Mouse (Mus musculus) limb, embryonic 13.5 days (tissue): ENCODE data around the gene Riox1. TPM values are rescaled to one million over a fixed set of nuclear protein-coding genes. Genes with fewer than 3 reads are reported as not detected.
A peak's percentile ranks its signal among the peaks of the same experiment; 100 is the strongest.
"Not testable (repeated sequence)": the region's sequence is repeated elsewhere in the genome, so short reads cannot be mapped to it uniquely, and the experiment has no call there.

ENCODE experiments used
- ATAC-seq: fragments of 200-750 bp; cut with Nextera tagmentation; 2 replicates; pipeline ENCODE4 v1.8.0; 2017; ENCODE audit warnings: low read depth, moderate number of reproducible peaks, moderate TSS enrichment; ENCODE audit not compliant: low FRiP score
- H3K27ac ChIP-seq: fragments of 300-500 bp; sonication (generic); 2 replicates; pipeline ENCODE4 v1.5.1; 2015; ENCODE audit warnings: inconsistent platforms, mild to moderate bottlenecking, moderate library complexity
- H3K27me3 ChIP-seq: fragments of 300-500 bp; sonication (generic); 2 replicates; pipeline ENCODE4 v1.6.1; 2015; ENCODE audit warnings: mild to moderate bottlenecking, inconsistent platforms
- H3K36me3 ChIP-seq: fragments of 300-500 bp; sonication (generic); 2 replicates; pipeline ENCODE4 v1.6.1; 2015; ENCODE audit warnings: inconsistent platforms, mild to moderate bottlenecking, moderate library complexity
- H3K4me1 ChIP-seq: fragments of 300-500 bp; sonication (generic); 2 replicates; pipeline ENCODE4 v1.6.1; 2015; ENCODE audit warnings: inconsistent platforms
- H3K4me2 ChIP-seq: fragments of 300-500 bp; sonication (generic); replicated peaks from 2 replicates; pipeline ENCODE4 v1.6.1; 2015; ENCODE audit warnings: inconsistent platforms, mild to moderate bottlenecking, moderate library complexity
- H3K4me3 ChIP-seq: fragments of 300-500 bp; sonication (generic); 2 replicates; pipeline ENCODE4 v1.5.1; 2015; ENCODE audit warnings: moderate library complexity, mild to moderate bottlenecking, inconsistent platforms
- H3K9ac ChIP-seq: fragments of 300-500 bp; sonication (generic); 2 replicates; pipeline ENCODE4 v1.6.1; 2015; ENCODE audit warnings: mild to moderate bottlenecking, inconsistent platforms
- H3K9me3 ChIP-seq: fragments of 300-500 bp; sonication (generic); 2 replicates; pipeline ENCODE4 v1.6.1; 2016; ENCODE audit warnings: inconsistent platforms
- WGBS: fragments of 180-500 bp; shearing (Covaris S2); methylation state at CpG from one replicate; pipeline ENCODE4 v1.1.7; 2015; 5-methylcytosine and 5-hydroxymethylcytosine counted together
- polyA plus RNA-seq: library from polyadenylated mRNA; unstranded; fragments of >200 nt; fragmentation: Nextera tagmentation; extraction: Ambion mirVana; gene quantifications from 2 replicates; pipeline ENCODE4 v1.2.1, GENCODE M21; 2015

Riox1 gene
- polyA plus RNA-seq, 1 experiment from 2014 or later, result 11.7 TPM

GRCm38 (mm10) chr12:83926061-83926460 is 24.3 kb upstream of the Riox1 start:
- no peaks in the 10 kb centered on the region for H3K9me3 ChIP-seq
- no peak overlapping the region for H3K4me2 ChIP-seq
- H3K36me3 ChIP-seq, result no peaks in the 10 kb centered on the region
- WGBS, result 75% methylated on average over 2 of the region's 2 CpGs
- no peak overlapping the region for H3K9ac ChIP-seq
- no peaks in the 10 kb centered on the region for H3K27me3 ChIP-seq
- no peak overlapping the region for H3K27ac ChIP-seq
- ATAC-seq, result no peak
- H3K4me1 ChIP-seq, result peaks cover 16% of the 10 kb centered on the region
- no peak overlapping the region for H3K4me3 ChIP-seq

- H3K9ac ChIP-seq, result no peak overlapping the region
- WGBS, result 84% methylated on average over 4 of the region's 4 CpGs
- no peaks in the 10 kb centered on the region for H3K27me3 ChIP-seq
- peaks cover 17% of the 10 kb centered on the region for H3K4me1 ChIP-seq
- no peaks in the 10 kb centered on the region for H3K36me3 ChIP-seq
- H3K27ac ChIP-seq, result no peak overlapping the region
- ATAC-seq, result no peak
- H3K4me3 ChIP-seq, result no peak overlapping the region
- H3K4me2 ChIP-seq, result no peak overlapping the region
- H3K9me3 ChIP-seq, result no peaks in the 10 kb centered on the region
Observed at GRCm38 (mm10) chr12:83927747-83928146, 22.7 kb upstream of the Riox1 start.

- no peak overlapping the region for H3K4me3 ChIP-seq
- no peaks in the 10 kb centered on the region for H3K36me3 ChIP-seq
- H3K9me3 ChIP-seq, result 0 out of 2 replicates have a peak, but pooled peaks cover under 1% of the 10 kb centered on the region
- H3K27me3 ChIP-seq, result no peaks in the 10 kb centered on the region
- H3K27ac ChIP-seq, result no peak overlapping the region
- H3K4me2 ChIP-seq, result no peak overlapping the region
- H3K9ac ChIP-seq, result no peak overlapping the region
- no peak for ATAC-seq
- H3K4me1 ChIP-seq, result peaks cover 4% of the 10 kb centered on the region
- 52% methylated on average over 2 of the region's 2 CpGs for WGBS
Observed at GRCm38 (mm10) chr12:83929186-83929804, 21.1 kb upstream of the Riox1 start.

GRCm38 (mm10) chr12:83937600-83937999 is 12.8 kb upstream of the Riox1 start:
- peaks cover 3% of the 10 kb centered on the region; the same call in 1 of the 2 replicates for H3K9me3 ChIP-seq
- H3K4me1 ChIP-seq, result peaks cover under 1% of the 10 kb centered on the region; the same call in 1 of the 2 replicates
- 70% methylated on average over 10 of the region's 10 CpGs for WGBS
- H3K4me2 ChIP-seq, result no peak overlapping the region
- no peak overlapping the region for H3K9ac ChIP-seq
- no peak for ATAC-seq
- no peak overlapping the region for H3K27ac ChIP-seq
- no peaks in the 10 kb centered on the region for H3K36me3 ChIP-seq
- H3K27me3 ChIP-seq, result no peaks in the 10 kb centered on the region
- no peak overlapping the region for H3K4me3 ChIP-seq

DNA sequence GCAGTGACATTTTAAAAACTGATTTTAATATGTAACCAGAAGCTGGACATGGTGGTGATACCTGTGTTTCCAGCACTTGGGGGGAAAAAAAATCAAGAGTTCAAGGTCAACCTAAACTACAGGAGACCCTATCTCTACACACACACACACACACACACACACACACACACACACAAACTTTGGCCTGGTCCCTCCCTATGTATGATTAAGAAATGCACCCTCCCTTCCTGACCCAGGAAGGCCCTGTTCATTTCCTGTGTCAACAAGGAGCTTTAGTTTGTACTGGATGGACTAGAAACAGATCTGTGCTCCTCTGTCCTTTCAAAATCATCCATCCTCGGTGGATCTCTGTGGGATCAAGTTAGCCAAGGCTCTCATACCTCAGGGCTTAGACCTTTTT is 11.8 kb upstream of the Riox1 start:
- H3K9me3 ChIP-seq, H3K27me3 ChIP-seq, H3K4me3 ChIP-seq, H3K9ac ChIP-seq, H3K27ac ChIP-seq, ATAC-seq, H3K36me3 ChIP-seq, H3K4me2 ChIP-seq, H3K4me1 ChIP-seq: not testable (repeated sequence)
- 56% methylated on average over 1 of the region's 1 CpGs for WGBS

- no peaks in the 10 kb centered on the region for H3K27me3 ChIP-seq
- no peak overlapping the region for H3K27ac ChIP-seq
Observed at GRCm38 (mm10) chr12:83939332-83939731, 11.1 kb upstream of the Riox1 start.

GRCm38 (mm10) chr12:83940031-83940430 is 10.4 kb upstream of the Riox1 start:
- H3K9me3 ChIP-seq, result no peaks in the 10 kb centered on the region
- 67% methylated on average over 4 of the region's 4 CpGs for WGBS
- no peaks in the 10 kb centered on the region for H3K36me3 ChIP-seq
- H3K9ac ChIP-seq, result no peak overlapping the region
- H3K4me2 ChIP-seq, result no peak overlapping the region
- no peak overlapping the region for H3K4me3 ChIP-seq
- no peak overlapping the region for H3K27ac ChIP-seq
- no peaks in the 10 kb centered on the region for H3K27me3 ChIP-seq
- H3K4me1 ChIP-seq, result no peaks in the 10 kb centered on the region
- ATAC-seq, result no peak

More at GRCm38 (mm10) chr12:83939332-83939731, 11.1 kb upstream of the Riox1 start:
- Histone ChIP-seq H3K36me3 (no peaks in the 10 kb centered on the region), H3K4me3 (no peak overlapping the region), H3K9ac (no peak overlapping the region), H3K9me3 (peaks cover 3% of the 10 kb centered on the region; the same call in 1 of the 2 replicates), H3K4me2 (no peak overlapping the region), H3K4me1 (no peaks in the 10 kb centered on the region)
- whole genome bisulfite sequencing, result 76% methylated on average over 2 of the region's 2 CpGs
- no peak for ATAC-seq

GRCm38 (mm10) chr12:83941938-83942337 is 8.5 kb upstream of the Riox1 start:
- no peaks in the 10 kb centered on the region for H3K36me3 ChIP-seq
- H3K4me1 ChIP-seq, result no peaks in the 10 kb centered on the region
- H3K9ac ChIP-seq, result no peak overlapping the region
- H3K9me3 ChIP-seq, result no peaks in the 10 kb centered on the region
- ATAC-seq, result no peak
- WGBS, result 84% methylated on average over 3 of the region's 3 CpGs
- H3K4me3 ChIP-seq, result no peak overlapping the region
- no peaks in the 10 kb centered on the region for H3K27me3 ChIP-seq
- H3K27ac ChIP-seq, result no peak overlapping the region
- no peak overlapping the region for H3K4me2 ChIP-seq

DNA sequence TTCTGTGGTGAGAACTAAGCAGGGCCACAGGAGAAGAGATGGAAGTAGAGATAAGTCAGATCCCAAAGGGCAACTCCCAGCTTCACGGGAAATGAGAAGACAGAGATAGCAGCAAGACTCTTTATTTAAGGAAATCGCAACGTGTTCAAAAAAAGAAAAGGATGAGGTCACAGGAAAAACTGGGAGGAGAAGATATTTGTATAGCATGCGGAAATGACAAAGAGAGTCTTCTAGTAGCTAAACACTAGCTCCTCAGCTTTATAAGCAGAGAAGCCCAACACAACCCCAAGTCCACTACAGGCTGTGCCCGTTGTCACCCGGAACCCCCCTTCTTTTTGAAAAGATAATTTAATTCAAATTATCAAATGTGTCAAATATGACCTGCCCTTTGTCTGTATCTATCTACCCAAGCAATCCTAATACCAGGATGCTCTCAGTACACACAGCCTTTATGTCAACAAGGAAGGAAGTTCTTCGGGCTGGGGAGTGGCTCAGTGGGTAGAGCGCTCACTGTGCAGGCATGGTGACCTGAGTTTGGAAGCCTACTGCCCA is 3.1 kb upstream of the Riox1 start:
- no peak for ATAC-seq
- Histone ChIP-seq H3K9me3 (no peaks in the 10 kb centered on the region), H3K27me3 (no peaks in the 10 kb centered on the region), H3K36me3 (peaks cover 5% of the 10 kb centered on the region; the same call in 1 of the 2 replicates), H3K4me3 (no peak overlapping the region), H3K4me1 (peaks cover 15% of the 10 kb centered on the region), H3K4me2 (no peak overlapping the region), H3K27ac (no peak overlapping the region), H3K9ac (no peak overlapping the region)
- WGBS, result 92% methylated on average over 8 of the region's 8 CpGs

- Histone ChIP-seq H3K9me3 (no peaks in the 10 kb centered on the region), H3K4me2 (no peak overlapping the region), H3K27me3 (no peaks in the 10 kb centered on the region), H3K4me1 (peaks cover 27% of the 10 kb centered on the region), H3K27ac (no peak overlapping the region), H3K9ac (no peak overlapping the region), H3K4me3 (no peak overlapping the region), H3K36me3 (peaks cover 20% of the 10 kb centered on the region)
- 86% methylated on average over 4 of the region's 4 CpGs for WGBS
- no peak for ATAC-seq
Observed at GRCm38 (mm10) chr12:83949043-83949442, 1.4 kb upstream of the Riox1 start.

DNA sequence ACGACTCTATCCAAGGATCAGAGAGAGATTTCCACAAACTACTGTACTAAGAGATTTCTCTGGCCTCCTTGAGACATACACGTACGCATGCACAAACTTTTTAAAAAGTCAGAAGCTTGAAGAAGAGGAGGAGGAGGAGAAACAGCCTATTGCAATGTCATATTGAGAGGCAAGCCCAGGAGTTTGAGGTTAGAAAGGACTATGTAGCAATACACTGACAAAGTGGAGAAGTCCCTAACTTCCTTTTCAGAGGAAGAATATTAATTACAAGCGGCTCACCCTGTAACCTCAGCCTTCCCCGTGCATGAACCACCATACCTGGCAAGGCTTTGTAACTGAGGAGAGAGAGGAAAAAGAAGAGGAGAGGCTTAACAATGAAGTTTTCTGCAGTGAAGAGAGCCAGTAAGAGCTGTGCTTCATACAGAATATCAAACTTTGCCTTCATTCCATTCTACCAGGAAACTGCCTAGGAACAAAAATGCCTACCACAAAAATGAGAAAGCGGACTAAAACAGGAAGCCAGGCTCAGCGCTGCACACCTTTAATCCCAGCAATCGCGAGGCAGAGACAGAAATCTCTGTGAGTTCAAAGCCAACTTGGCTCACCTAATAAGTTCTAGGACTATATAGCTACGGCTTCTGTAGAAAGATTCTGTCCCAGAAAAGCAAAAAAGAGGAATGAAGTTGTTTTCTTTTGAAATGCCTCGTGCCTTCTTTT is 474 bp upstream of the Riox1 start:
- Histone ChIP-seq H3K4me3 (peak overlapping the region; percentile 92), H3K9me3 (no peaks in the 10 kb centered on the region), H3K27ac (no peak overlapping the region), H3K4me2 (peak overlapping the region; percentile 96), H3K4me1 (peaks cover 27% of the 10 kb centered on the region), H3K36me3 (peaks cover 20% of the 10 kb centered on the region), H3K9ac (peak overlapping the region; percentile 90), H3K27me3 (no peaks in the 10 kb centered on the region)
- ATAC-seq, result 0 out of 2 replicates have a peak, but pooled peaks have one; percentile 12
- WGBS, result 23% methylated on average over 11 of the region's 11 CpGs
